In genomic region chr15:7694037-7694436, GRCm38 (mm10) we compare ENCODE assay signal across 22 mouse cellular contexts.
"Had no signal": no experiment of that assay in that cellular context is flagged by ENCODE, and none has a peak within 500 bp of the region (broad histone marks: within the 10 kb centered on the region; RNA-seq: fewer than 3 reads in every experiment).

No protein-coding gene starts in this region.

- H3K27me3 ChIP-seq: heart, embryonic 13.5 days; heart, embryonic 15.5 days; hindbrain, embryonic 13.5 days; hindbrain, embryonic 15.5 days; kidney, embryonic 15.5 days; limb, embryonic 12.5 days; liver, embryonic 13.5 days; liver, embryonic 15.5 days had no signal

- H3K4me3 ChIP-seq: heart, adult 2 months; heart, embryonic 13.5 days; heart, embryonic 15.5 days; hindbrain, embryonic 13.5 days; hindbrain, embryonic 15.5 days; kidney, embryonic 15.5 days; layer of hippocampus, adult 2 months; left cerebral cortex, adult 2 months; limb, embryonic 10.5 days; limb, embryonic 12.5 days; liver, embryonic 13.5 days; liver, embryonic 15.5 days had no signal

- H3K36me3 ChIP-seq: heart, embryonic 13.5 days; heart, embryonic 15.5 days; hindbrain, embryonic 13.5 days; hindbrain, embryonic 15.5 days; kidney, embryonic 15.5 days; limb, embryonic 10.5 days; limb, embryonic 12.5 days; liver, embryonic 13.5 days; liver, embryonic 15.5 days had no signal

- DNase-seq: gastrocnemius, postnatal 14 days; gastrocnemius, postnatal 36 days; heart, adult 2 months; heart, postnatal 14 days; heart, postnatal 36 days; kidney, adult 11 months; kidney, adult 2 months; kidney, adult 9 months; kidney, postnatal 14 days; kidney, postnatal 36 days; liver; liver, embryonic 13.5 days had no signal
